Mouse (Mus musculus): Measurements from ENCODE around the gene Rhox3e.
"Not testable (repeated sequence)": the region's sequence is repeated elsewhere in the genome, so short reads cannot be mapped to it uniquely, and the experiment has no call there.

Rhox3e gene

DNA sequence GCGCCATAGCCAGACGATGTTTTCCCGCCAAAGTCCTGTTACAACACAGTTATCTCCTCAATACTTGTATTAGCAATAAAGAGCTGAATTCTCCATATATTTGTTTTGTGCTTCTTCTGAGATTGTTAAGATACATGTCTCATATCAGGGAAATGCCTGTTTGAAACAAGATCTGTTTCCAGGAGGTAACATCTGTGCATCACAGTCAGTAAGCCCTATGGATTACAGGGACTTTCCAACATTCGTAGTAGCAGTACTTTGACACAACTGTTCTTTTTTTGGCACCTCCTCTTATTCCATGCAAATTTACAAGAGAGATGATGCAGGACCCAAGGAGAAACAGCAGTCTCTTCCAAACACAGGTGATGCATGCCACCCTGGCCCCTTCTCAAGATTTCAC is at the start of gene Rhox3e:
Rhox3e (plus strand) TSS at position 301 of the 400 bp plus-strand sequence.
- DNase-seq (ENCODE audit: low spot score in 2 of 2), result not testable (repeated sequence)

DNA sequence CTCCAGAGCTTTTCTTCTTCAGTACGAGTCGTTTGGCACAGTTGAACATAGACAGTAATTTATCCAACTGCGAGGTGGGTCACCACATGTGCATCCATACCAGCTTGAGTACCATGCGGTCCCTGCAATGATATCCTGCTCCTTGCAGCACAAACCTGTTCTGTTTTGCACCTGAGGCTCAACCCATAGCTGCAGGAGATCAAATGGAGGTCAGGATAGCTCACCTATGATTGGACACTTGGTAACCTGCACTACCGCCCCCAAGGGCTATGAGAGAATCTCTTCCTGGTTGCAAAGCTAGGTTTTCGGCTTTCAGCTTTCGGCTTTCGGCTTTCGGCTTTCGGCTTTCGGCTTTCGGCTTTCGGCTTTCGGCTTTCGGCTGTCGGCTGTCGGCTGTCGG is 27.8 kb upstream of the Rhox3e start, which contains the start of gene Rhox4d:
Rhox4d (plus strand) TSS at position 301 of the 400 bp plus-strand sequence.
- not testable (repeated sequence) for DNase-seq (ENCODE audit: low spot score in 2 of 2)

DNA sequence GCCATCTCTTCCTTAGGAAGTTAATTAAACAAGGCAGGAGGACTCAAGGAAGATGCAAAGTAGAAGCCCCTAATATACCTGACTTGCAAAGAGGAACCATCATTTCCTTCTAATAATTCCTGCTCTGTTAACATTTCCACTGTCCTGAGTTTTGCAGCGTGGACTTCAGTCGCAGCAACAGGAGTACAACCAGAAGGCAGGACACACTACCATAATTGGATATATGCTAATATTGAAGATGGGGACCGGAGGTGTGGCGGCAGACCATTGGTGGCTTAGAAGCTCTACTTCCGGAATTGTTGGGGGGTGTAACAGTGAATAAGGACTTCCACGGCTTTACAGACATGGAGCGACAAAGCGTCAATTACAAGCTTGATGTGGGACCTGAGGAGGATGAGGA is 11.7 kb upstream of the Rhox3e start, which contains the start of gene Rhox2e:
Rhox2e (plus strand) TSS at position 301 of the 400 bp plus-strand sequence.
- DNase-seq (ENCODE audit: low spot score in 2 of 2), result not testable (repeated sequence)

DNA sequence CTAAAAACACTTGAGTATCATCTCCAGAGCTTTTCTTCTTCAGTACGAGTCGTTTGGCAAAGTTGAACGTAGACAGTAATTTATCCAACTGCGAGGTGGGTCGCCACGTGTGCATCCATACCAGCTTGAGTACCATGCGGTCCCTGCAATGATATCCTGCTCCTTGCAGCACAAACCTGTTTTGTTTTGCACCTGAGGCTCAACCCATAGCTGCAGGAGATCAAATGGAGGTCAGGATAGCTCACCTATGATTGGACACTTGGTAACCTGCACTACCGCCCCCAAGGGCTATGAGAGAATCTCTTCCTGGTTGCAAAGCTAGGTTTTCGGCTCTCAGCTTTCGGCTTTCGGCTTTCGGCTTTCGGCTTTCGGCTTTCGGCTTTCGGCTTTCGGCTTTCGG is 15.3 kb downstream of the Rhox3e start, which contains the start of gene Rhox4e:
Rhox4e (plus strand) TSS at position 301 of the 400 bp plus-strand sequence.
- not testable (repeated sequence) for DNase-seq (ENCODE audit: low spot score in 2 of 2)

DNA sequence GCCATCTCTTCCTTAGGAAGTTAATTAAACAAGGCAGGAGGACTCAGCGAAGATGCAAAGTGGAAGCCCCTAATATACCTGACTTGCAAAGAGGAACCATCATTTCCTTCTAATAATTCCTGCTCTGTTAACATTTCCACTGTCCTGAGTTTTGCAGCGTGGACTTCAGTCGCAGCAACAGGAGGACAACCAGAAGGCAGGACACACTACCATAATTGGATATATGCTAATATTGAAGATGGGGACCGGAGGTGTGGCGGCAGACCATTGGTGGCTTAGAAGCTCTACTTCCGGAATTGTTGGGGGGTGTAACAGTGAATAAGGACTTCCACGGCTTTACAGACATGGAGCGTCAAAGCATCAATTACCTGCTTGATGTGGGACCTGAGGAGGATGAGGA is 29.3 kb downstream of the Rhox3e start, which contains the start of gene Rhox2f:
Rhox2f (plus strand) TSS at position 301 of the 400 bp plus-strand sequence.
- not testable (repeated sequence) for DNase-seq (ENCODE audit: low spot score in 2 of 2)

DNA sequence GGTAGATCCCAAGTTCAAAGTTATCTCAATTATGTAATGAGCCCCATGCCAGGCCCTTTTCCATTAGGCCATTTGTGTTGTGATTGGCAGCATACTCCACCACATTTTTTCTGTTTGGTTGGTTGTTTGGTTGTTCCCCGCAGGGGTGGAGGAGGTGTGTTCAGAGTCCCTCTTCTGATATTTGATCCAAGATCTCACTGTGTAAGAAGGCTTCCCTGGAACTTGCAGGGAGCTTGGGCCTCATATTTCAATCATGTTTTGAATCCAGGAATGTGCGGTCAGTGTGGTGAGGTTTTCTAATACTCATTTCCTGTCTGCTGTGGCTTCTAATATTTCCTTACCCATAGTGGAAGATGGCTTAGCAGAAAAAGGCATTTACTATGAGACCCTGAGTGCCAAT is 30.8 kb downstream of the Rhox3e start:
- not testable (repeated sequence) for DNase-seq (ENCODE audit: low spot score in 2 of 2)

DNA sequence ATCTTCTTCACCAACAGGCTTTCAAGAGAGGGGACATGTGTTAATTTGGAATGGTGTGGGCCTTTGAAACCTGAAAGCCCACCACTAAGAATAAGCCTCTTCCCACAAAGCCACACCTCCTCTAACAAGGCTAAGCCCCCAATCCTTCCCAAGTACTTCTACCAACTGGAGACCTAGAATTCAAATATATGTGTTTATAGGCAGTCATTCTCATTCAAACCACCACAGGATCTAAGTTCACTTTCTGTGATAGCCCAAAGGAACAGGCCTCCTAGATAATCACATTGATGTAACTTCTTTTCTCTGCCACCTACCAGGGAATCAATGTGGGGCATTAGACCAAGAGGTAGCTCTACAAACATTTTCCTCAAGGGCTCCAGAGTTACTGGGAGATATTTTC is 38.9 kb downstream of the Rhox3e start, which contains the start of gene Rhox3f:
Rhox3f (plus strand) TSS at position 301 of the 400 bp plus-strand sequence.
- not testable (repeated sequence) for DNase-seq (ENCODE audit: low spot score in 2 of 2)

All from spleen, postnatal 14 days (tissue).